Mouse (Mus musculus) monocyte, adult 5-6 weeks (primary cell): ENCODE measurements around the gene Rdh1. TPM values are rescaled to one million over a fixed set of nuclear protein-coding genes. Genes with fewer than 3 reads are reported as not detected.
"Not testable (repeated sequence)": the region's sequence is repeated elsewhere in the genome, so short reads cannot be mapped to it uniquely, and the experiment has no call there.

Experiments
- ATAC-seq: fragments of 153-309, 156-312 bp; replicated peaks from 2 replicates; pipeline ENCODE4 v1.8.0; 2017; ENCODE audit warnings: mild to moderate bottlenecking; ENCODE audit not compliant: low TSS enrichment, insufficient number of reproducible peaks, severe bottlenecking, poor library complexity, low FRiP score
- total RNA-seq: library from RNA; stranded (forward); fragments of 200-1000, 200-491, 200-594 nt; gene quantifications from 3 replicates; pipeline ENCODE4 v1.2.3, GENCODE M21; 2017

Gene Rdh1
- total RNA-seq, 1 experiment from 2014 or later, result not detected

DNA sequence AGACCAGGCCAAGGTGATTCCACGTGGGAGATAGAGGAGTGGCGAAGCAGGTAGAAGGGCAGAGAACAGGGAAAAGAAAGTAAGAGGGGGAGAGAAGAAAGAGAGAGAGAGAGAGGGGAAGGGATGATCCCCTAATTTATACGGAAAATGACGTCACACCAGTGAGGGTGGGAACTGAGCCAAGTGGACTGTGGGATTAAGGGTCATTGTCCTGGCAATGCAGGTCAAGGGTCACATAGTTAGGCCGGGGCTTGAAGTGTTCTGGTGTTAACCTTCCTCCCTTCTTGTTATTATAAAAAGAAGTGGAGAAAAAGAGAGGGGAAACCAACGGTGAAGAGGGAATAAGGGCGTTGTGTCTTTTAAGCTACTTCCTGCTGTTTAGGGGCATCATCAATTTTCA is 44.9 kb downstream of the Rdh1 start:
- ATAC-seq, result no peak

DNA sequence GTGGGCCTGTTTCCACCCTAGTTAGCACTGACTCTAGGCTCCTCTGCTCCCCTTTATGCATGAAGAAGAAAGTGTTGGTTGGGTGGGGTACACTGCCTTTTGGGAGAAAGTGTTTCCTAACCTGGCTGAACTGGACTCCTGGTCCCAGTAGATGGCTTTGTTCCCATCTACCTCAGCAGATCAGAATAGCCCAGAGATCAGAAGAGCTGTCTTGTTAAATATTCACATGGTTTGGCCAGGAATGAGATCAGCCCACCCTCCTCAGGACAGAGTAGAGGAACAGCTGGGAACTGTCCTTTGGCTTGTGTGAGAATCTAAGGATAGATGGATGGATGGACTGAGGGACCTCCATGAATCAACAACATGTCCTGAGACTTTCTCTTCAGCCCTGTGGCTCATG is 56.4 kb downstream of the Rdh1 start:
- ATAC-seq, result no peak

DNA sequence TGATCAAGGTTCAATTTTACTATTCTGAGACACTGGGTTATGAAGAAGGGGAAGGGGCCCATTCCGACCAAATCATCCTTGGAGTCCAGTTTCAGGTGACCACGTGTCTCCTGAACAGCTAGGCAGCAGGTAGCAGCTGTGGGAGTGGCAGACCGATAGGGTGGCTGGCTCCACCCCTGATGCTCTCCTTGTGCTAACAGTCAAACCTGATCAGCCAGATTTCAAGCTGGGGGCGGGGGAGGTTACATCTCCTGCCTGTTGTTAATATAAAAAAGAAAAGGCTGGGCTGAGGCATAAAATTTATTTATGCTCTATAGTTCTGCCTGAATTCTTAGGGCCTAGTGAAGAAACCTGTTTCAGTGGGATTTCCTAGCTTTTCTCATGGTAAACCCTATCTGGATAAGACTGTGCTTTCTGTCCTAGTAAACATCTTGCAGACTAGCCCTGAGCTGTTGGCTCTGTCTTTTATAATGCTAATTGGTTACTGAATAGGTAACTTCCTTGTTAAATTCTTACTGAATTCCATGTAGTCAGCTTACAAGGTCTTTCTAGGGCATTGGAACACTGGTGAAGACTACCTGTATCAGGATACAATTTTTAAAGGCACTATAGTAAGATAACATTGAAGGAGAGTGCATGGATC is 57.9 kb downstream of the Rdh1 start:
- not testable (repeated sequence) for ATAC-seq

Other genes with a start within 250 kb of the Rdh1 start
- gene Ndufa4l2, start 244.8 kb upstream of the Rdh1 start, total RNA-seq, result not detected in 3 replicates
- 7.9 to 28.8 TPM (median 11.5 TPM) in 3 replicates for gene Shmt2, start 237.3 kb upstream of the Rdh1 start, total RNA-seq
- not detected in 3 replicates for gene Nxph4, start 225.2 kb upstream of the Rdh1 start, total RNA-seq
- 147 to 219 TPM (median 171 TPM) in 3 replicates for gene Lrp1, start 138.6 kb upstream of the Rdh1 start, total RNA-seq
- 171 to 211 TPM (median 204 TPM) in 3 replicates for gene Stat6, start 116.7 kb upstream of the Rdh1 start, total RNA-seq
- gene Nemp1, start 92.8 kb upstream of the Rdh1 start, total RNA-seq, result 16.1 to 28.4 TPM (median 17.2 TPM) in 3 replicates
- gene Nab2, start 91.2 kb upstream of the Rdh1 start, total RNA-seq, result 12.6 to 35.9 TPM (median 17.8 TPM) in 3 replicates
- gene Myo1a, start 54.6 kb upstream of the Rdh1 start, total RNA-seq, result 1.6 TPM in 1 of 3 replicates, not detected in the others
- not detected in 3 replicates for gene Tac2, start 35.2 kb upstream of the Rdh1 start, total RNA-seq
- gene Zbtb39, start 20.2 kb upstream of the Rdh1 start, total RNA-seq, result 4.8 to 9.7 TPM (median 6.3 TPM) in 3 replicates
- not detected in 3 replicates for gene Gpr182, start 8.0 kb upstream of the Rdh1 start, total RNA-seq
- gene Rdh16f1, start 66 bp downstream of the Rdh1 start, total RNA-seq, result not detected in 3 replicates
- 0.19 to 1.2 TPM (median 1.0 TPM) in 3 replicates for gene Rdh9, start 16.7 kb downstream of the Rdh1 start, total RNA-seq
- gene Rdh16, start 41.4 kb downstream of the Rdh1 start, total RNA-seq, result not detected in 3 replicates
- not detected in 3 replicates for gene Rdh19, start 90.2 kb downstream of the Rdh1 start, total RNA-seq
- gene Rdh16f2, start 106.8 kb downstream of the Rdh1 start, total RNA-seq, result not detected in 3 replicates
- gene Rdh7, start 129.1 kb downstream of the Rdh1 start, total RNA-seq, result not detected in 3 replicates
- not detected in 3 replicates for gene Sdr9c7, start 138.8 kb downstream of the Rdh1 start, total RNA-seq
- not detected in 3 replicates for gene Hsd17b6, start 247.9 kb downstream of the Rdh1 start, total RNA-seq